Mouse (Mus musculus): ENCODE measurements around the gene Serpinb6d. TPM values are rescaled to one million over a fixed set of nuclear protein-coding genes. Genes with fewer than 3 reads are reported as not detected.

Serpinb6d gene
- total RNA-seq (2021): not detected
- long read RNA-seq, experiment 1: 0 reads
- long read RNA-seq, experiment 2: 0 reads

DNA sequence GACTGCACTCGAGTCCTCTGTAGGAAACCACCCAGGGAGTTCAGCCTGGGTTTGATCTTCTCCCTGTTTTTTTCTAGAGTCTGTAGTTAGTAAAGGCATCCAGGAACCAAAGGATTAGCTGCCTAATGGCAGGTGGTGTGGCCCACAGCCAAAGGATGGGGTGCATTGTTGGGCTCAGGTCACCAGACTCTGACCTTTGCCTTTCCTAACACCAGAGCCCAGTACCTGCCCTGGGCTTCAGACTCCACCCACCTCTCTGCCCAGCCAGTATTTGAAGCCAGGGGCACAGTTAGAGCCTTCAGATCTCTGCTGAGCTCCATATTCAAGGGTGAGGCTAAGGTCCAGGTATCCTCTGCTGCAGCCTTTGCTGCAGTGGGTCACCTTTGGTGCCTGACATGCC lies at the start of gene Serpinb6d:
Serpinb6d (plus strand) TSS at position 301 of the 400 bp plus-strand sequence.
- no peak for DNase-seq (ENCODE audit: low spot score in 2 of 2)

- no peak for DNase-seq (ENCODE audit: low spot score in 2 of 2)
These were observed 38.3 kb upstream of the Serpinb6d start for GRCm38 (mm10) chr13:33622921-33623320.

GRCm38 (mm10) chr13:33642540-33642939 lies 18.7 kb upstream of the Serpinb6d start:
- no peak for DNase-seq (ENCODE audit: low spot score in 2 of 2)

- DNase-seq (ENCODE audit: low spot score in 2 of 2): no peak
These were observed 1.3 kb downstream of the Serpinb6d start for GRCm38 (mm10) chr13:33662550-33662949.

GRCm38 (mm10) chr13:33720296-33720695 lies 59.1 kb downstream of the Serpinb6d start:
- no peak for DNase-seq (ENCODE audit: low spot score in 2 of 2)

Other genes with a start within 250 kb of the Serpinb6d start
- not detected for gene Serpinb9g, start 176.6 kb upstream of the Serpinb6d start, total RNA-seq (2021)
- gene Serpinb6e, start 182.0 kb downstream of the Serpinb6d start, total RNA-seq (2021): not detected
- under 1 TPM; 0.31 TPM for gene Serpinb6c, start 244.3 kb downstream of the Serpinb6d start, total RNA-seq (2021)

Measured in adrenal gland, postnatal 4 days (tissue).